Mouse (Mus musculus) bone marrow macrophage, adult 2 months (primary cell): ENCODE results near the gene Numa1.

Source experiments
- CTCF ChIP-seq: IDR thresholded peaks from 2 replicates; pipeline ENCODE4 v1.5.1; 2012; ENCODE audit warnings: low read depth, mild to moderate bottlenecking, low read length, moderate library complexity
- POLR2A ChIP-seq: IDR thresholded peaks from 2 replicates; pipeline ENCODE4 v1.6.1; 2012; ENCODE audit warnings: mild to moderate bottlenecking, low read depth, low read length, borderline replicate concordance

GRCm38 (mm10) chr7:101999461-102000151, 65.7 kb downstream of the Numa1 start:
- no peak for TF ChIP-seq POLR2A
- TF ChIP-seq CTCF, result no peak
